Comparison of ENCODE assay signal across 8 mouse cellular contexts in the genomic region with DNA sequence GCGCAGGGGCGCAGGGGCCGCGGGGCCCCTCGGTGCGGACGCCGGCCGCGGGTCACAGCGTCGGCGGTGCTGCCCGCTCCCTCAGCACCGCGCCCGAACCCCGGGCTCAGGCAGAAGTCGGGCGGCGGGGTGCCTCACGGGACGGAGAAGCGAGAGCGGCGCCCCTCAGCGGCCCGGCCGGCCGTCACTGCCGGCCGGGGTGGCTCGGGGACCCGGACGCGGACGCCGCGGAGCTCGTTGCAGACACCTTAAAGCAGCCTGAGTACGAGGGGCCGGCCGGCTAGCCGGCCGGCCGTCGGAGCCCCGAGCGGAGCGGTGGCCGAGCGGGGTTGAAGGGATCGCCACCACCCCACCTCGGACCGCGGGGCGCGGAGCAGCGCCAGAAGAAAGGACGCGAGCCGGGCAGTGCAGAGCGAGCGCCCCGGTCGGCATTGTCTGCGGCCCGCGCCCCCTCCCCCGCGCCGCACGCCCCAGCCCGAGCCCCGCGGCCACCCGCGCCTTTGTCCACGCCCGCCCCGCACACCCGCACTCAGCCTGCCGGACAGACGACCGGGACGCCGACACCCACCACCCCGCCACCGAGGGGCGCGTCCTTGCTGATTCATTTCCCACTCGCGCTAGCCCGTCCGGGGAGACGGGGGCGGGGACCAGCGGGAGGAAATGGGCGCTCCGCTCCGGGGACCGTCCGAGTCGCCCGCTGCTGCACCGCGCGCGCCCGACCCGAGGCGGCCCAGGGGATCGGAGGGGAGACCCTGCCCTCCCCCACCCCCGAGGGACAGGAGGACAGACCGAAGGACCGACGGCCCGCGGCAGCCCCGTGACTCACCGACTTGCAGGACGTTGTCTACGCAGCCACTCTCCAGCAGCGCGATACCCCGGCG.
DNase-seq lines count a peak whose midpoint lies in the region; ATAC-seq and TF ChIP-seq lines count a peak whose summit lies in the region.

No protein-coding gene starts in this region.

- TF ChIP-seq CTCF in G1E (IDR thresholded peaks at IDR 0.05; ENCODE audit: low read depth, low read length), result no peak

- peak overlapping the region; percentile 35; the same call in 1 of the 2 replicates for H3K4me3 ChIP-seq in G1E (ENCODE audit: low read depth, low read length)
- peak overlapping the region; percentile 82 for H3K4me3 ChIP-seq in hindbrain, embryonic 14.5 days (replicated peaks; ENCODE audit: low read length)

- peaks cover 32% of the 10 kb centered on the region for H3K9me3 ChIP-seq in G1E (replicated peaks)
- no peaks in the 10 kb centered on the region for H3K9me3 ChIP-seq in hindbrain, embryonic 14.5 days (ENCODE audit: control insufficient read depth, low read length)

- no peaks in the 10 kb centered on the region for H3K36me3 ChIP-seq in G1E (replicated peaks)
- H3K36me3 ChIP-seq in hindbrain, embryonic 14.5 days (replicated peaks; ENCODE audit: control insufficient read depth, insufficient read depth), result no peaks in the 10 kb centered on the region

- H3K4me1 ChIP-seq in G1E (ENCODE audit: insufficient read depth, low read depth, low read length), result no peaks in the 10 kb centered on the region
- peaks cover 36% of the 10 kb centered on the region for H3K4me1 ChIP-seq in hindbrain, embryonic 14.5 days (replicated peaks; ENCODE audit: control insufficient read depth, insufficient read depth, low read length)

- peak overlapping the region; percentile 97 for H3K9ac ChIP-seq in hindbrain, embryonic 14.5 days

- DNase-seq in G1E (ENCODE audit: low spot score), result no peak
- DNase-seq in cerebellum, adult 8-10 months, result peak; percentile 44
- DNase-seq in frontal cortex, postnatal 25 days (ENCODE audit: low spot score in 2 of 2), result peak; percentile 22 to 56
- peak; percentile 53 for DNase-seq in hindbrain, embryonic 14.5 days (ENCODE audit: low spot score)
- peak; percentile 37 to 38 for DNase-seq in left cerebral cortex, adult 8-10 months (ENCODE audit: low spot score in 2 of 2)
- peak; percentile 69 for DNase-seq in right cerebral cortex, postnatal 25 days
- DNase-seq in yolk sac, embryonic 10.5 days (ENCODE audit: low spot score), result peak; percentile 56

- H3K27me3 ChIP-seq in G1E (ENCODE audit: insufficient read depth, low read length), result no peaks in the 10 kb centered on the region
- no peaks in the 10 kb centered on the region for H3K27me3 ChIP-seq in hindbrain, embryonic 14.5 days (ENCODE audit: control insufficient read depth, insufficient read depth, low read length)

- peak overlapping the region; percentile 99 for H3K27ac ChIP-seq in hindbrain, embryonic 14.5 days

- H3K4me2 ChIP-seq in hindbrain, embryonic 14.5 days (replicated peaks), result peak overlapping the region; percentile 61

- WGBS in hindbrain, embryonic 14.5 days, result under 1% methylated on average over 84 of the region's 127 CpGs

- ATAC-seq in G1E (ENCODE audit: extremely low read depth, insufficient number of reproducible peaks, low FRiP score, poor library complexity, severe bottlenecking), result no peak
- ATAC-seq in hindbrain, embryonic 14.5 days (ENCODE audit: low FRiP score), result no peak
- peak; percentile 31 for ATAC-seq in megakaryocyte, adult 5-6 weeks (ENCODE audit: poor library complexity, severe bottlenecking)
